Mouse (Mus musculus): Measurements from ENCODE around the gene Lin7c. TPM values are rescaled to one million over a fixed set of nuclear protein-coding genes. Genes with fewer than 3 reads are reported as not detected.

Gene Lin7c
- polyA plus RNA-seq, 1 experiment from 2014 or later = 70.5 TPM

DNA sequence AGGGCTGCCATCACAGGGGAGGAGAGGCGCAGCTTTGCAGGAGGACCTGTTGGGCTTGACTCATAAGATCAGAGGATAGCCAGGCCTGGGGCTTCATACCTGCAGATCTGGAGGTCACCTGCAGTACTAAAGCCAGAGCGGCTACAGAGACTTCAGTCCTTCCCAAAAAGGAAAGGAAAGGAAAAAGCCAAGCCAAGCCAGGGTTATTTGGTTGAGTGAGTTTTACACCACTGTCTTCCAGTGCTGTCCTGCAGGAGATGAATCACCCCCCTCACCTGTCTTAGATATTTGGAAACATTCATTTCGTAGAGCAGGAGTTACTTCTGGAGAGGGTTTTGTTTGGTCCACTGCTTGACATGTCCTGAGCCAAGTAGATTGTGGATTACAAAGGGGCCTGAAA, 42.5 kb downstream of the Lin7c start:
- Histone ChIP-seq H3K9ac (replicated peaks; ENCODE audit: low read length) (0 out of 2 replicates have a peak overlapping the region, but pooled peaks have one; percentile 31), H3K36me3 (ENCODE audit: insufficient read depth, low read length) (no peaks in the 10 kb centered on the region; the same call in 1 of the 2 replicates), H3K9me3 (ENCODE audit: low read length) (no peaks in the 10 kb centered on the region), H3K27me3 (ENCODE audit: insufficient read depth, low read length) (no peaks in the 10 kb centered on the region), H3K27ac (ENCODE audit: low read length) (peak overlapping the region; percentile 87), H3K4me1 (ENCODE audit: insufficient read depth, low read length) (peaks cover 50% of the 10 kb centered on the region), H3K4me3 (ENCODE audit: low read length) (no peak overlapping the region), H3K4me2 (replicated peaks; ENCODE audit: low read depth, low read length) (peak overlapping the region; percentile 52)
- WGBS = 52% methylated on average over 3 of the region's 3 CpGs
- no peak for ATAC-seq (ENCODE audit: low FRiP score, low TSS enrichment)

DNA sequence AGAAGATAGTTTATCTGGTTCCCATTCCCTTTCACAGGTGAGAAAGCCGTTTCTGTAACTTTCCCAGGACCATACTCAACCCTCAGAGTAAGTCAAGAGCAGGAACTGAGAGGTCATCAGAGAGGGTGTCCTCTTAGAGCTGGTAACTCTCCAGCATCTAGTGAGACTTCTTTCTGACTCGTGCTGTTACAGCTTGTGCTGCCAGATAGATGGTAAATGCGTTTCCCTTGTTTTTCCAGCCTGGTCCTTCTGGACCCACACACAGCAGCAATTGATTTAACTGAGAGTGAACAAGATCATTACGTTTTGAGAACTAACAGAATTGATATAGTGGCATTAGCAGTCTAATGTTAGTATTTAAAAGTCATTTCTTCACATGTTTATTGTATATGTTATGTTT, 43.4 kb downstream of the Lin7c start:
- H3K4me1 ChIP-seq (ENCODE audit: insufficient read depth, low read length) = peaks cover 50% of the 10 kb centered on the region
- no peak overlapping the region for H3K4me3 ChIP-seq (ENCODE audit: low read length)
- H3K27ac ChIP-seq (ENCODE audit: low read length) = no peak overlapping the region
- no peak for ATAC-seq (ENCODE audit: low FRiP score, low TSS enrichment)
- no peaks in the 10 kb centered on the region for H3K27me3 ChIP-seq (ENCODE audit: insufficient read depth, low read length)
- 50% methylated on average over 4 of the region's 4 CpGs for WGBS
- H3K9me3 ChIP-seq (ENCODE audit: low read length) = no peaks in the 10 kb centered on the region
- H3K36me3 ChIP-seq (ENCODE audit: insufficient read depth, low read length) = no peaks in the 10 kb centered on the region; the same call in 1 of the 2 replicates
- H3K9ac ChIP-seq (replicated peaks; ENCODE audit: low read length) = no peak overlapping the region
- H3K4me2 ChIP-seq (replicated peaks; ENCODE audit: low read depth, low read length) = no peak overlapping the region

DNA sequence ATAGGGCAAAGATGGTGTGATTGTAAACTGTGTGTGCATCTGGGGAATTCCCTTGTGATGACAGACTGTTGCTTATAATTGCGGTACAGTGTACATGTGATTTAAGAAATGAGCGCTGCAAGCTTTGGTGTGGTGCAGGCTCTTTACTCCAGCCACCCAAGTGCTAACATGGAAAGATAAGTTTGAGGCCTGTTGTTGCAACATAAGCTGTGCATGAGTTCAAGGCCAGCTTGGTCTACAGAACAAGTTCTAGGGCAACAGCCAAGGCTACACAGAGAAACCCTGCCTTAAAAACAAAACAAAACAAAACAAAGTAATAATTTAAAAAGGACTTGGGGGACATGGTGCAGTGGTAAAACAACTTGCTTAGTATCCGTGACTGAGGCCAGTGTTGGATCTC, 44.5 kb downstream of the Lin7c start:
- no peak overlapping the region for H3K4me3 ChIP-seq (ENCODE audit: low read length)
- 93% methylated on average over 3 of the region's 3 CpGs for WGBS
- no peak overlapping the region for H3K4me2 ChIP-seq (replicated peaks; ENCODE audit: low read depth, low read length)
- no peaks in the 10 kb centered on the region for H3K9me3 ChIP-seq (ENCODE audit: low read length)
- H3K27me3 ChIP-seq (ENCODE audit: insufficient read depth, low read length) = no peaks in the 10 kb centered on the region
- no peak overlapping the region for H3K9ac ChIP-seq (replicated peaks; ENCODE audit: low read length)
- ATAC-seq (ENCODE audit: low FRiP score, low TSS enrichment) = no peak
- H3K36me3 ChIP-seq (ENCODE audit: insufficient read depth, low read length) = no peaks in the 10 kb centered on the region; the same call in 1 of the 2 replicates
- no peak overlapping the region for H3K27ac ChIP-seq (ENCODE audit: low read length)
- peaks cover 50% of the 10 kb centered on the region for H3K4me1 ChIP-seq (ENCODE audit: insufficient read depth, low read length)

- no peaks in the 10 kb centered on the region; the same call in 1 of the 2 replicates for H3K36me3 ChIP-seq (ENCODE audit: insufficient read depth, low read length)
- no peak overlapping the region for H3K9ac ChIP-seq (replicated peaks; ENCODE audit: low read length)
- WGBS = 55% methylated on average over 11 of the region's 11 CpGs
- H3K4me2 ChIP-seq (replicated peaks; ENCODE audit: low read depth, low read length) = no peak overlapping the region
- no peaks in the 10 kb centered on the region for H3K27me3 ChIP-seq (ENCODE audit: insufficient read depth, low read length)
- no peak overlapping the region for H3K4me3 ChIP-seq (ENCODE audit: low read length)
- H3K27ac ChIP-seq (ENCODE audit: low read length) = no peak overlapping the region; the same call in 1 of the 2 replicates
- 0 out of 2 replicates have a peak, but pooled peaks have one; percentile 56 for ATAC-seq (ENCODE audit: low FRiP score, low TSS enrichment)
- peaks cover 50% of the 10 kb centered on the region for H3K4me1 ChIP-seq (ENCODE audit: insufficient read depth, low read length)
- H3K9me3 ChIP-seq (ENCODE audit: low read length) = no peaks in the 10 kb centered on the region
These were observed 45.2 kb downstream of the Lin7c start for GRCm38 (mm10) chr2:109935754-109936409.

DNA sequence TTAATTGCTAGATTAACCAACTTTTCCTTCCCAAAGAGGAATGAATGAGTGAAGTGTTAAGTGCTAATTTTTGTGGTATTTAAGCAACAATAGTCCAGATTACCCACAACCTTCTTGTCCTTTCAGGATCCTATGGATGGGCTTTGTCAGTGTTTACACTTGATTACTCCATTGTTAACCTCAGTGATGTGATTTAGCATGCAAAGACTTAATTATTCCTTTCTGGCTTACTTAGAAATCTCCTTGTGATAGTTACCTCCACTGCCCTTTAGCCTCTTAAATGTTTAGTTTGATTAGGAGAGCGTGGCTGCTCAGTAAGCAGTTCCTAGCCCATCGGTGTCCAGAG, 45.7 kb downstream of the Lin7c start:
- 27% methylated on average over 2 of the region's 2 CpGs for WGBS
- no peak overlapping the region for H3K9ac ChIP-seq (replicated peaks; ENCODE audit: low read length)
- H3K9me3 ChIP-seq (ENCODE audit: low read length) = no peaks in the 10 kb centered on the region
- no peak overlapping the region for H3K4me2 ChIP-seq (replicated peaks; ENCODE audit: low read depth, low read length)
- no peaks in the 10 kb centered on the region for H3K27me3 ChIP-seq (ENCODE audit: insufficient read depth, low read length)
- H3K4me1 ChIP-seq (ENCODE audit: insufficient read depth, low read length) = peaks cover 46% of the 10 kb centered on the region
- no peak for ATAC-seq (ENCODE audit: low FRiP score, low TSS enrichment)
- H3K27ac ChIP-seq (ENCODE audit: low read length) = peak overlapping the region; percentile 3; the same call in 1 of the 2 replicates
- H3K4me3 ChIP-seq (ENCODE audit: low read length) = no peak overlapping the region
- no peaks in the 10 kb centered on the region; the same call in 1 of the 2 replicates for H3K36me3 ChIP-seq (ENCODE audit: insufficient read depth, low read length)

DNA sequence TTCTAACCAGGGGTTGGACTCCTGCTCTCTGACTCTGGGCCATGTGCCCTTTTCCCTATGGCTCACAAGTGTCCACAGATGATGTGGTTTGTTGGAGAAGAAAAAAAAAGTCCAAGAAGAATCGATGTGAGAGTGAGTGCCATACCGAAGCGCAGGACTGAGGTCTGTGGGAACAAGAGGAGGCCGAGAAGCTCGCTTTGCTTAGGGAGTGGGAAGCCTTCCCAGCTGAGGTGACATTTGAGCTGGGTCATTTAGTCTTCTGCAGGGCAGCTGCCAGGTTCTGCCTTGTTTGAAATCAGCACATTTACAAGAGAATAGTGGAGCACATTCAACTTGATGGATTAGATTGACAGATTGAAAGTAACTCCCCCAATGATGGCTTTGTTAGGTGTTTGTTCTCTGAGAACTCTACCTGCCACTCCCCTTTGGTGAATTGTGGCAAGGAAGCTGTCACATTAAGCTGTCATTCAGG, 51.4 kb downstream of the Lin7c start:
- 0 out of 2 replicates have a peak overlapping the region, but pooled peaks have one; percentile 2 for H3K27ac ChIP-seq (ENCODE audit: low read length)
- no peak overlapping the region for H3K9ac ChIP-seq (replicated peaks; ENCODE audit: low read length)
- no peaks in the 10 kb centered on the region for H3K27me3 ChIP-seq (ENCODE audit: insufficient read depth, low read length)
- H3K4me3 ChIP-seq (ENCODE audit: low read length) = no peak overlapping the region
- H3K4me2 ChIP-seq (replicated peaks; ENCODE audit: low read depth, low read length) = 0 out of 2 replicates have a peak overlapping the region, but pooled peaks have one; percentile 7
- WGBS = 22% methylated on average over 5 of the region's 5 CpGs
- ATAC-seq (ENCODE audit: low FRiP score, low TSS enrichment) = peak; percentile 73; the same call in 1 of the 2 replicates
- H3K36me3 ChIP-seq (ENCODE audit: insufficient read depth, low read length) = no peaks in the 10 kb centered on the region
- no peaks in the 10 kb centered on the region for H3K9me3 ChIP-seq (ENCODE audit: low read length)
- peaks cover 40% of the 10 kb centered on the region for H3K4me1 ChIP-seq (ENCODE audit: insufficient read depth, low read length)

- Histone ChIP-seq H3K9ac (replicated peaks; ENCODE audit: low read length) (no peak overlapping the region), H3K4me2 (replicated peaks; ENCODE audit: low read depth, low read length) (no peak overlapping the region), H3K27ac (ENCODE audit: low read length) (no peak overlapping the region), H3K9me3 (ENCODE audit: low read length) (no peaks in the 10 kb centered on the region), H3K4me3 (ENCODE audit: low read length) (no peak overlapping the region), H3K4me1 (ENCODE audit: insufficient read depth, low read length) (peaks cover 40% of the 10 kb centered on the region), H3K36me3 (ENCODE audit: insufficient read depth, low read length) (no peaks in the 10 kb centered on the region), H3K27me3 (ENCODE audit: insufficient read depth, low read length) (no peaks in the 10 kb centered on the region)
- no peak for ATAC-seq (ENCODE audit: low FRiP score, low TSS enrichment)
- 54% methylated on average over 8 of the region's 8 CpGs for WGBS
These were observed 52.3 kb downstream of the Lin7c start for GRCm38 (mm10) chr2:109942810-109943570.

- no peak for ATAC-seq (ENCODE audit: low FRiP score, low TSS enrichment)
- Histone ChIP-seq H3K9ac (replicated peaks; ENCODE audit: low read length) (no peak overlapping the region), H3K27me3 (ENCODE audit: insufficient read depth, low read length) (no peaks in the 10 kb centered on the region), H3K36me3 (ENCODE audit: insufficient read depth, low read length) (no peaks in the 10 kb centered on the region), H3K4me3 (ENCODE audit: low read length) (no peak overlapping the region), H3K4me1 (ENCODE audit: insufficient read depth, low read length) (peaks cover 40% of the 10 kb centered on the region), H3K27ac (ENCODE audit: low read length) (no peak overlapping the region), H3K4me2 (replicated peaks; ENCODE audit: low read depth, low read length) (no peak overlapping the region), H3K9me3 (ENCODE audit: low read length) (no peaks in the 10 kb centered on the region)
- WGBS = 79% methylated on average over 9 of the region's 9 CpGs
These were observed 54.3 kb downstream of the Lin7c start for GRCm38 (mm10) chr2:109944995-109945394.

- H3K9ac ChIP-seq (replicated peaks; ENCODE audit: low read length) = no peak overlapping the region
- no peaks in the 10 kb centered on the region for H3K36me3 ChIP-seq (ENCODE audit: insufficient read depth, low read length)
- whole genome bisulfite sequencing = 48% methylated on average over 4 of the region's 4 CpGs
- H3K4me3 ChIP-seq (ENCODE audit: low read length) = no peak overlapping the region
- no peak for ATAC-seq (ENCODE audit: low FRiP score, low TSS enrichment)
- no peak overlapping the region for H3K27ac ChIP-seq (ENCODE audit: low read length)
- H3K9me3 ChIP-seq (ENCODE audit: low read length) = no peaks in the 10 kb centered on the region
- H3K4me2 ChIP-seq (replicated peaks; ENCODE audit: low read depth, low read length) = no peak overlapping the region
- H3K4me1 ChIP-seq (ENCODE audit: insufficient read depth, low read length) = peaks cover 38% of the 10 kb centered on the region
- H3K27me3 ChIP-seq (ENCODE audit: insufficient read depth, low read length) = no peaks in the 10 kb centered on the region
These were observed 54.9 kb downstream of the Lin7c start for GRCm38 (mm10) chr2:109945532-109945931.

GRCm38 (mm10) chr2:109946426-109946825, 55.8 kb downstream of the Lin7c start:
- no peak overlapping the region for H3K4me2 ChIP-seq (replicated peaks; ENCODE audit: low read depth, low read length)
- H3K27ac ChIP-seq (ENCODE audit: low read length) = no peak overlapping the region
- ATAC-seq (ENCODE audit: low FRiP score, low TSS enrichment) = no peak

More at GRCm38 (mm10) chr2:109946426-109946825, 55.8 kb downstream of the Lin7c start:
- Histone ChIP-seq H3K4me3 (ENCODE audit: low read length) (no peak overlapping the region), H3K36me3 (ENCODE audit: insufficient read depth, low read length) (no peaks in the 10 kb centered on the region), H3K9ac (replicated peaks; ENCODE audit: low read length) (no peak overlapping the region), H3K27me3 (ENCODE audit: insufficient read depth, low read length) (no peaks in the 10 kb centered on the region), H3K4me1 (ENCODE audit: insufficient read depth, low read length) (peaks cover 45% of the 10 kb centered on the region), H3K9me3 (ENCODE audit: low read length) (no peaks in the 10 kb centered on the region)
- whole genome bisulfite sequencing = 88% methylated on average over 6 of the region's 6 CpGs
